Mouse (Mus musculus): ENCODE data around the gene Bola1. TPM values are rescaled to one million over a fixed set of nuclear protein-coding genes. Genes with fewer than 3 reads are reported as not detected.
"Not testable (repeated sequence)": the region's sequence is repeated elsewhere in the genome, so short reads cannot be mapped to it uniquely, and the experiment has no call there.

The Bola1 gene
- polyA plus RNA-seq, 3 experiments from 2014 or later: 23.4 to 36.1 (median 32.1) TPM

DNA sequence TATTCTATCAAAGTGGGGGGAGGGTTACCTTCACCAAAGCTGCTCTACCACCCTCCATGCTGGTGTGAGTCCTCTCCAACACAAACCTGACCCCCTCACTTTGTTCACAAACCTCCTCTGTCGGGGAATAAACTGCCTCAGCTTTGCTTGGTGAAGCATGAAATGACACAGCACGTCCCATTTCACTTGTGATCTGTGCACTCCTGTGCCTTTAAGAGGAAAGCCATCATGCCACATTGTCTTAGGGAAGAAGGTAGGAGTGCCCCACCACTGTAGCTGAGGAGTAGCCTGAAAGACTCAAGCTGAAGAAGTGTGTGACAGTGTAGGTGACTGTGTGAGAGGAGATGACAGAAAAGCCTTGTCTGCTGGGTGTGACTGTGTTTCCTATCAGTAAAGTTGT lies 5.9 kb upstream of the Bola1 start:
- no peak for ATAC-seq

DNA sequence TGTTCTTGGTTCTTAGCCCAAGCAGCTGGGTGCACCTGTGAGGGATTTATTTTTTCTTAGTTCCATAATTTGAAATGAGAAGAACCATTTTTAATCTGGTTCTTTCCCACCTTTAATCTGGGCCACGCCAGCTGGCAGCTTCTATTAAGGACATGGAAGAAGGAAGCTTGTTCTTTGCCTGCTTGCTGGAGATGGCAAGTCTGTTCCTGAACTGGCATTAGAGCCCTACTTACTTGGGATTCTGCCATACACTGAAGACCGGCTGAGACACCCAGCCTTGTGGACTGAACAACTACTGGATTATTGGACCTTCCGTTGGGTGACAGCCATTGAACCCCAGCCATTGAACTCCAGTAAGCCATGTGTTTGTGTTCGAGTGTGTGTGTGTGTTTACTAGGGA lies 3.3 kb upstream of the Bola1 start:
- ATAC-seq: no peak

DNA sequence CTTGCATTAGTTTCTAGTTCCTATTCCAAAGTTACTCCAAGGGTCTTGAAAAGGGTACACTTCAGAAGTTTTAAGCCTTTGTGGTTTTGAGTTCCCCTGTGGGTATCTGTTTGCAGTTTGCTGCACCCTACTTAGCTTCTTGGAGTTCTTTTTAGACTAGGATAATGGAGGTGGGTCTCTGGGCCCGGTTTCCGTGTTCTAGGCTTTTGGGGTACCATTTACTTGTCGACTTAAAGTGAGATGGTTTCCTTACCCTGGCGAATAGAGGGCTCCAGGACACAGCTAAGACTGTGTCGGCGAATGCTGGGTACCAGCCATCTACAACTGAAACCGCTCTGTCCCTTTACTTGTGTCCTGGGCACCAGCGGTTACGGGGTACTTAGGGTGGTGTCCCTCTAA lies 2.1 kb upstream of the Bola1 start:
- no peak for ATAC-seq

DNA sequence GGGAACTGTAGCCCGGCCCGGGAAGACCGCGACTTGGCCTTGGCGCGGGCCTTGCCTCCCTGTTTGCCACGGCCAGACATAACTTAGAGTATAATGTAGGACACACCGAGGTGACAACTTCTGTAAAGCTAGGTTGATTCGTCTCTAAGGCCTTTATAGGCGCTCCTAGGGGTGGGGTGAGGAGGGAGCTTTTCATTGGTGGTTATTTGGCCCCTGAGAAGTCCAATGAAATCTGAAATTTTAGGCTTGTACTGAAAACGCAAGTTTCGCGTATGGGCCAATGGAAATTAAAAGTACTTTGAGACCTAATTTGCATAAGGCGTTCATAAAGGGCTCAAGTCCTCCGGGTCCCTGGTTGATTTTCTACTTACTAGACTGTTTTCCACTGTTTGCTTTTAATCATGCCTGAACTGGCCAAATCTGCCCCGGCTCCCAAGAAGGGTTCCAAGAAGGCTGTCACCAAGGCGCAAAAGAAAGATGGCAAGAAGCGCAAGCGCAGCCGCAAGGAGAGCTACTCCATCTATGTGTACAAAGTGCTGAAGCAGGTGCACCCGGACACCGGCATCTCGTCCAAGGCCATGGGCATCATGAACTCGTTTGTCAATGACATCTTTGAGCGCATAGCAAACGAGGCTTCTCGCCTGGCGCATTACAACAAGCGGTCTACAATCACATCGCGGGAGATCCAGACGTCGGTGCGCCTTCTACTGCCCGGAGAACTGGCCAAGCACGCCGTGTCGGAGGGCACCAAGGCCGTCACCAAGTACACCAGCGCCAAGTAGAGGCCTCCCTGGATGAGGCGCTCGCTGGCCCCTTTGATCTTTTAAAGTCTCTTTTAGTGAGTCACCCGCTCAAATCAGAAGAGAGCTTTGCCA lies 1.5 kb upstream of the Bola1 start, which contains the start of the genes Hist2h2ac and Hist2h2be:
Hist2h2ac (minus strand) TSS at position 116 of the 875 bp plus-strand sequence.
Hist2h2be (plus strand) TSS at position 355 of the 875 bp plus-strand sequence.
- peak; percentile 79 for ATAC-seq

DNA sequence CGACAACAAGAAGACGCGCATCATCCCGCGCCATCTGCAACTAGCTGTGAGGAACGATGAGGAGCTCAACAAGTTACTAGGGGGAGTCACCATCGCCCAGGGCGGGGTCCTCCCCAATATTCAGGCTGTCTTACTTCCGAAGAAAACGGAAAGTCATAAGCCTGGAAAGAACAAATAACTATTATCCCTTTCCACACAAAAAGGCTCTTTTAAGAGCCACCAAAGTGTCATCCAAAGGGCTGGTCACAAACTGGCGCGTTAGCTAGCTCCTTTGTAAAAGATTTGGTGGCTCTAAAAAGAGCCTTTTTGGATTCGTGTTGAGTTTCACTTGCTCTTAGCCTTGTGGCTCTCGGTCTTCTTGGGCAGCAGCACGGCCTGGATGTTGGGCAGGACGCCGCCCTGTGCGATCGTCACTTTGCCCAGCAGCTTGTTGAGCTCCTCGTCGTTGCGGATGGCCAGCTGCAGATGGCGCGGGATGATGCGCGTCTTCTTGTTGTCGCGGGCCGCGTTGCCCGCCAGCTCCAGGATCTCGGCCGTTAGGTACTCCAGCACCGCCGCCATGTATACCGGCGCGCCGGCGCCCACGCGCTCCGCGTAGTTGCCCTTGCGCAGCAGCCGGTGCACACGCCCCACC lies 739 bp upstream of the Bola1 start:
- ATAC-seq: peak; percentile 9

DNA sequence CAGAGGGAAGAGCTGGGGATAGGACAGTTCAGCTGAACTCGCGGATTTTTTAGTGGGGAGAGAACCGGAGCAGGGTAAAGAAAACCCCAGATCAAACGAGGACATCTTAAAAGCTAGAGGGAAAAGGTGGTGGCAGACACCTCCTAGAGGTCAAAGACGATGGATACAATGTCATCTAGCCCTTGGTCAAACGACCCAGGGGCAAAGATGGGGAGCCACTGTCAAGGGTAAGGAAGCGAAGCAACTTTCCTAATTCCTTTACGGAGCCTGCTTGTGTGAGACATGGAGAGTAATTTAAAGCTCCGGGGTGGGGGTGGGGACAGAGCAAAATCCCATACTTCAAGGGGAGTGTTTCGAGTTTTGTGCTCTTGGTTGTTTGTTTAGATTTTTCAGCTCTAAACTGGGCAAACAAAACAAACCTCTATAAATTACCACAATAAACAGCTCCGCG lies 293 bp downstream of the Bola1 start:
- peak; percentile 19 for ATAC-seq

DNA sequence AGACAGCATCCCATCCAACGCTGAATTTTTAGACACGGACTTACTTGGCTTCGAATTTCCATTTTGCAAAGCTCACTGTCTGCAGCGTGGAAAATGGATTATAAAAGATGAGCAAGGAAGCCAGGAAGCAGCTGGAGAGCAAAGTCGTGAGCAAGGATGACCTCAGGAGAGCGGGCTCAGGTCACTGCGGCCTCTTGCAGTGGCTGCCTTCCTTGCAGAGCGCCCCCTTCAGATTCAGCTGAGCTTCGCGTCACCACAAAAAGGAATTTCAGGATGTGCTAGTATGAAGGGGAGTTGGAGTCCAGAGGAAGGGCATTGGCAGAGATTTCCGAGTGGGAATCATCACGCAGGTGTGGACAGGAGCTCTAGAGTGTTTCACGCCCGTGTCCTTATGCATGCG lies 10.3 kb downstream of the Bola1 start:
- no peak for ATAC-seq

DNA sequence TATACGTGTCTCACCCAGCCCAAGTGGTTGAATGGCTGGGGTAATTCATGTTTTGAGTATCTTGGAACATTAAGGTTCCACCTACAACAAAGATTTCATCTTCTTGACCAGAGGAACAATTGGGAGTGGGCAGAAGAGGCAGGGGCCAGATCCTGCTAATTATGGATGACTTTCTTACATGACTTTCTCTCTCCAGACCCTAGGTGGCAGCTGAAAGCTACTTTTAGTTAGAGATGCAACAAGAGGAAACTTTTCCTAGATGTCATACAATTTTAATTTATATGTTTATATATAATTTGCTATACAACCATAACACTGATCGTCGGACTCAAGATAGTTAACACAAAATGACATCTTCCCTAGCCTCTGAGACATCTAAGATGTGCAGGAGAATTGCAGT lies 11.7 kb downstream of the Bola1 start:
- no peak for ATAC-seq

DNA sequence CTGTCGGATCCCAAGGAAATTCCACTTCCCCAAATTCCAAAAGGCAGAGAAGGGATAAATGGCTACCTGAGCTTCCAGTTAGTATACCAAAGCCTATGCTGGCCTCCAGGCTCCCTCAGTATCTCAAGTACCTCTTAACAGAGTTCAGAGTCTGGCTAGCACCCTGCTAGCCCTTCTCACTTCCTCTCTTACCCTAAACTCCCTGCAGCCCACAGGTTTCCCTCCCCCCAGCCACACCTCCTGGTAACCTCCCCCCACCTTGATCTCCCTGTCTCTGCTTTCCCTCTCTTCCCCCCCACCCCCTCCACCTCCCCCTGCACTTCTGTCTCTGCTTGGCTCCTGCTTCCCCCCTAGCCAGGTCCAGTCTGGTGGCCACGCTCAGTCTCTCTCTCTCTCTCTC lies 19.8 kb downstream of the Bola1 start:
- no peak for ATAC-seq

DNA sequence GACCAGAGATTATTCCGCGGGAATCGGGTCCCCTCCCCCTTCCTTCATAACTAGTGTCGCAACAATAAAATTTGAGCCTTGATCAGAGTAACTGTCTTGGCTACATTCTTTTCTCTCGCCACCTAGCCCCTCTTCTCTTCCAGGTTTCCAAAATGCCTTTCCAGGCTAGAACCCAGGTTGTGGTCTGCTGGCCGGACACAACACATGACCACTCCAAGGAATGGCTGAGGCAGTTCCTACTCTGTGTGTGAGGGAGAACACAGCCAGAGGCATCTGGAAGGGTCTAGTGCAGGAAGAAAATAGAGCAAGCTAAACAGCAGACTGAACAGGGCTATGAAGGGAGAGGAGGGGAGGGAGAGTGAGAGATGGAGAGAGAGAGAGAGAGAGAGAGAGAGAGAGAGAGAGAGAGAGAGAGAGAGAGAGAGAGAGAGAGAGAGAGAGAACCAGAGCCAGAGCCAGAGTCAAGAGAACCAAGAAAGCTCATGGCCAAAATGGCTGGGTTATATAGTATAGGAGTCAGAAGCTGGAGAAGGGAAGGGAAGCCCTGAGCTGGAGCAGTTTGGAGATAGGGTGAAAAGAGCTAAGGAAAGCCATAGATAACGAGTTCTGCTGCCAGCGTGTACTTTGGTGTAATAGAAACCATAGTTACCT lies 20.8 kb downstream of the Bola1 start:
- not testable (repeated sequence) for ATAC-seq

DNA sequence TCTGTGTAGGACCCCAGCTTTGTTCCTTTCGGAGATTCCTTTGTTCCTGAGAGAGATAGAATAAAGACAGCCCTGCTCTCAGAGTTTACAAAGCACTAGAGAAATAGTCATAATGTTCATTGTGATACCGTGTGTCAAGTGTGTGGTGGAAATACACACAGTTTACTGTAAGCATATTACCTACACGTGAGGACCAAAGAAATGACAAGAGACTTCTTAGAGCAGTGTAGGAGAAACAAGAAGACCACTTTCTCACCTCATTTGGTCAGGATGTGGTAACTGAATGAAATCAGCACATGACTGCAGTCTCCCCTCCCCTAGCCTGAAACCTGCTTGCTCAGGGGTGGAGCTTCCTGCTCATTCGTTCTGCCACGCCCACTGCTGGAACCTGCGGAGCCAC lies 21.3 kb downstream of the Bola1 start:
- peak; percentile 86 for ATAC-seq

DNA sequence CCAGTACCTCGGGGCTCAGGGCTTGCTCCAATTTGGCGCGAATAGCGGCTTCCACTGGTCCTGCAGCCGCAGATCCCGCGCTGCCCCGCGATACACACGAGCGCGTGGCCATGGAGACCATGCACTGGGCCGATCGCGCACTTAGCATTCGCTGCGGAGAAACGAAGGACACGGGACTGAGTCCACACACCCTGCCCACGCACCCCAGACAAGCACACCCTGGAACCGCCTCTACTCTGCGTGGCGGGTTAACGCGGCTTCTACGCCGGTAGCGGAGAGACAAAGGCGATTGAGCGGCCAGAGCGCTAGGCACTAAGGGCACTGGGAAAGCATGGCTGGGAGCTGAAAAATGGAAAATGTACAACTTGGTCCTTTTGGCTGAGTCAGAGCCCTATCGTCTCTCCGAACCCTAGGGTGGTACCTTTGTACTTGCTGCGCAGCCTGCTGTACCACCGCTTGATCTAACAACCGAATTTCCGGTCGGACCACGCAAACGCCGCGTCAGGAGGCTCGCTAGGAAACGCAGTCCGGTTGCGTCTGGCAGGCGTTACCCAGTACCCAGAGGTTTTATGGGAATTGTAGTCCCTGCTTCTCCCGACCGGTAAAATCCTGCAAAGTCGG lies 22.3 kb downstream of the Bola1 start:
- peak; percentile 85 for ATAC-seq

DNA sequence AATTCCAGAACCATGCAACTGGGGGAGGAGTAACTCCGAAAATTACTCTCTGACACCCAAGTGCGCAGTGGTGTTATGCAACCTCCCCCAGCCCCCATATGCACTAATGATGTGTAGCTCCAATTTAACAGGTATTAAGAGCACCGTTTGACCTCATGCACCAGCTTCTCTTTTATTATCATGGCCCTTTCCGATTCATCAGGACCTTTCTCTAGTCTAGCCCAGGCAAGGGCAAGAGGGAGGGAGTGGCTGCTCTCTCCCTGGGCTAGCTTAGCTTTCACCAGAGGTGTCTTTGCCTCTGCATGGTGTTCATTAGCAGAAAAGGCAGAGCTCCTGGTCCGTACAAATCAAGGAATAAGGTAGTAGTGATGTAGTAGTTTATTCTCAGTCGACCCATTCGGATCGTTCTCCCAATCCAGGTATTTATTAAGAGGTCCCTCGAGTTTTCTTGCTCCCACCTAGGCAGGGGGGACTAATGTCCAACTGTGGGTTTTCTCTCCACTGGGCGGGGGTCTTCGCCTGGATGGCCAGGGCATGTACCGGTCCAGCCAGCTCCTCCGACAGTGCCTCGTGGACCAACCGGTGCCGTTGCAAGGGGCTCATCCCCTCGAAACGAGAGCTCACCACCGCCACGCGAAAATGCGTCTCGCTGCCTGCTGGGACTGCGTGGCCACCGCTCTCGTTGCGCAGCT lies 22.9 kb downstream of the Bola1 start:
- no peak for ATAC-seq

DNA sequence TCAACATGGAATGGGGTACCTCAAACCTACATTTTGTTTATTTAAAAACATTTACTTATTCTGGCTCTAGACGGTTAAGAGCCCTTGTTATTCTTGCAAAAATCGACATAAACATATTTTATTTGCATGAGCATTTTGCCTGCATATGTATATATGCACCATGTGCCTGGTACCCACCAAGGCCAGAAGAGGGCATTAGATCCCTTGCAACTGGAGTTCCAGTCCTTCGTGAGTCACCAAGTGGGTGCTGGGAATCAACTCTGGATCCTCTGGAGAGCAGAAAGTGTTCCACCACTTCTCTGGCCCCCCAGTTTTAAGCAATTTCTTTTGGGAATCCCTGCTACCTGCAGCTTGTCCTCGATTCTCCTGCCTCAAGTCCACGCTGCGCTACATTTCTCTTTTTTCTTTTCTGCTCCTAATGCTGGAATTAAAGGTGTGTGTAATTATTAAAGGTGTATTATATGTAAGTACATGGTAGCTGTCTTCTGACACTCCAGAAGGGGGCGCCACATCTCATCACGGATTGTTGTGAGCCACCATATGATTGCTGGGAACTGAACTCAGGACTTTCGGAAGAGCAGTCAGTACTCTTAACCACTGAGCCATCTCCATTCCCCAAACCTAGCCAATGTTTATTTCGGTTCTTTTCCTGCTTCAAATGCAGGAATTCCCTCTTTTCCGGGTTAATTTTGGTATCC lies 23.7 kb downstream of the Bola1 start:
- no peak for ATAC-seq

DNA sequence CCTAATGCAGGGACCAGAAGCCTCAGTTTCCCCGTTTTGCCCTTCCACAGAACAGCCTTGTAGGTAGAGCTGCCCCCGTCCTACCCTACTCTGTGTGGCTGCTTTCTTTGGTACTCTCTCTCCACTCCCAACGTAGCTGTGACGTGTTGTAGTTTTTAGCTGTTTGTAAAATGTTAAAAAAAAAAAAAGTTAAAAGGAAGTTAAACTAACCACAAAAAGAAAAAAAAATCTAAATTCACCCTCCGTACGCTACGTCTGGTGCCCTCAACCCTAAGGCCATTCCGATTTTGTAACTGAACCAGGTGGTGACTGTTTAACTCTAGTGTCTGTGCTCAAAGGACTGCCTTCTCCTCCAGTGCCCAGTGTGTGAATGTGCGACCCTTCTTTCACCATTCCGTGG lies 24.5 kb downstream of the Bola1 start:
- ATAC-seq: no peak

DNA sequence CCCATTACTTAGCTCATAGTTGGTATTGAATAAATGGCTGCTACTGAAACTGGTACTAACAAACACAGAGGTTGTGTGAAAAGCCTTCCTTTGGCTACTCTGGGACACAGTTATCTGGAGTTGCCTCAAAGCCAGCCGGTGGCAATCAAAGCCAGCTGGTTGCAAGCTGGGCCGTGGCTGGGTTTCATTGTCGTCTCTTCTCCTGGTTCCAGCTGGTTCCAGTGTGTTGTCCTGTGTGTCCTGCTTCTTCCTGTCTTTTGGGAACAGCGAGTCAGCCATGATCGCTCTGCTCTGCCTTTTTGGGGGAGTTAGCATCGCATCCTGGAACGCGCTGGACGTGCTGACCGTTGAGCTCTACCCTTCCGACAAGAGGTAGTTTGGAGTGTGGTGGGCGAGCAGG lies 26.5 kb downstream of the Bola1 start:
- no peak for ATAC-seq

DNA sequence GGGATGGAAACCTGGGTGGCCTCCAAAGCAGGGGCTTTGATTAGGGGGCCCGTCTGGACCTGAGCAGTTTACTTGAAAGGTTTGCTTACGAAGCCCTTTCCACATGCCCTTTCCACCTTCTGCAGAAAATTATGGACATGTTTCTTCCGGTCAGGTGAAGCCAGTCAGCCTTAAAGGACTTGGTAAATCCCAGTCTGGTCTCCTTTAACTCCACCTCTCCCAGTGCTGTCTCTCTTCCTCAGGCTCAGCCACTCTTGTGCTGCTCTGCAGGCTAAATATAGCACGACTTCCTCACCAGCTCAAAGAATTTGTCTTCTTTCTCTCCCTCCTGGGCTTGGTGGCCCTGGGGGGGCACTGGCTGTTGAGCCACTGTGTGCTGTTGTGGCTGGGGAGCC lies 37.1 kb downstream of the Bola1 start:
- no peak for ATAC-seq

DNA sequence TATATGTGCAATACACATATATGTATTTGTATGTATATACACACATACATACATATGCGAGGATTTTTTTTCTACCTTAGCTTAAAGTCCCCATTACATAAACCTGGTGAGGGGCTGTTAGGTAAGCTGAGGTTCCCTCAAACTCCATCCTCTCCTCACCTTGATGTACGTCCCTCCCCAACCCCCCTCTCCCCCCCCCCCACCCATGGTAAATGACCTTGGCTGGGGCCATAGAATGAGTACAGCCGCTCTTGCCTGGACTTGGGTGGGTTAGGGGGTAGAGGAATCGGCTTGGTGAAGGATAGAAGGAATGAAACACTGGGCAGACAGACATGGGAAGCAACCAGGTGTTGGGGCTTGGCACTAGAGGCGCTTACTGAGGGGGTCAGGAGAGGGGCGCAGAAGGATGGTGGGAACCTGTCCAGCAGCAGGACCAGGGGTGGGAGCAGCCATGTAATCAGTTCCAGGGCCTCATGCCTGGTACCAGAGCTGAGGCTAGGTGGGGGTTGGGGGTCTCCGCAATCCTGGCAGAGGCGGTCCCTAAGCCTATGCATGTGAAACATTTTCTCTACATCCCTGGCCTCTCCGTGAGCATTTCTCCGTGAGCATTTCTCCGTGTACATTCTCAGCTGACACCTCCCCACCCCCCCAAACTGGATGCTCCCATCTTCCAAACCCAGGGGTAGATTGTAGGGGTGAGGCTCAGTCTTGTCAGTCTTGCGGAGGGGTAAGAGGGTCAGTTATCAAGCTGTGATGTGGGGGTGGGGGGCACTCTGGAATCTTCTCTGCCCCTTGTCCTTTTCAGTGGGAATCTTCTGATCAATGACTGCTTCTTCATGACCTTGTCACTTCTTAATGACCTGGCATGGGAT lies 37.8 kb downstream of the Bola1 start:
- no peak for ATAC-seq

DNA sequence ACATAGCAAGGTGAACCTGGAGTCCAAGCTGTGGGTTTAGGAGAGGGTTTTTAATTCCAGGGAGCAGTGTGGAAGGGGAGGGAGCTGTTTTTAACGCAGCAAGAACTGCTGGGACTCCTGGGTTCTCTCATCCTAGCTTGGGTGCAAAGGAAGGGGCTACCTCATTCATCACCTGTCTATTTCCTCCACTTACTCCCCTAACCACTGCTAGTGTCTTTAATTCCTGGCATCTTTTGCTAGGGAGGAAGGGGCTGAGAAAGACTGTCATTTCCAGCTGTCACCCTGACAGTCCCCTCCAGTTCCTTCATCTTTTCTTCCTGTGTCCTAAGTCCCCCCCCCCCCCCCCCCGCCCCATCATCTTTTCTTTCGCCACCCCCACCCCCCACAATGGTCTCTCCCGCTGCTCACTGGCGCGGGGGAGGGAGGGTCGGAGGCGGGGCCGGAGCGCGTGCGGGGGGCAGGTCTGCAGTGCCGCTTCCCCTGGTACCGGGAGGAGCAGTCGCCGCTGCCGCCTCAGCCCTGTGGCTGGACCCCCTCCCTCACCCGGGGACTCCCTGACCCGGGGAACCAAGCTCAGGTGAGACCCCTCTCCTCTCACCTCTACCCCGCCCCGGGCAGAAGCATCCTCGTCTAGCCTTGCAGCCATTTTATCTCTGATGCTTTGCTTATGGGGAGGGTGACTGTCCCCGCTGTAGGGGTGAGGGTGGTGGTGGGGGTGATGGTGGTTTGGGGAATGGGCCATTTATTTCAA lies 38.6 kb downstream of the Bola1 start, which contains the start of gene Sv2a:
Sv2a (plus strand) TSS at position 425 of the 751 bp plus-strand sequence.
- peak; percentile 70 for ATAC-seq

DNA sequence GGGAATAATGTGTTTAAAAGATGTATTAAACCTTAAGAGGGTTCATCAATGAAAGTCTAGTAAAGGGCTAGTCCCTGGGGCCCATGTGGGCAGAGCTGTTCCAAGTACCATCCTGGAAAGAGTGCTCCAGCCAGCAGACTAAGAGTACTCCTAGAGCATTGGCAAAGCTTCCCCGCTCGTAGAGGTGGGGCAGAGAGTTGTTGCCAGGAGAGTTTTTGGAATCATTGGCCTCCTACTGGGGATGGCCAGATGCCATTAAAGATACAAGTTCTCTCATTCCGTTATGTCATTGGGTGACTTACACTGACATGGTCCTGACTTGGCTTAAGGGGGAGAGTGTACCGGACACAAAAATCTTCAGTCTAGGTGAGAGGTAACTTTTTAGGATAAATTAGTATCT lies 40.0 kb downstream of the Bola1 start:
- ATAC-seq: no peak

All from inflammation-experienced regulatory T-cells, adult 6 months (primary cell).